Mouse (Mus musculus): Measurements from ENCODE around the gene Srsf2. TPM values are rescaled to one million over a fixed set of nuclear protein-coding genes. Genes with fewer than 3 reads are reported as not detected.

Gene Srsf2
- polyA plus RNA-seq, 1 experiment = 156 TPM

DNA sequence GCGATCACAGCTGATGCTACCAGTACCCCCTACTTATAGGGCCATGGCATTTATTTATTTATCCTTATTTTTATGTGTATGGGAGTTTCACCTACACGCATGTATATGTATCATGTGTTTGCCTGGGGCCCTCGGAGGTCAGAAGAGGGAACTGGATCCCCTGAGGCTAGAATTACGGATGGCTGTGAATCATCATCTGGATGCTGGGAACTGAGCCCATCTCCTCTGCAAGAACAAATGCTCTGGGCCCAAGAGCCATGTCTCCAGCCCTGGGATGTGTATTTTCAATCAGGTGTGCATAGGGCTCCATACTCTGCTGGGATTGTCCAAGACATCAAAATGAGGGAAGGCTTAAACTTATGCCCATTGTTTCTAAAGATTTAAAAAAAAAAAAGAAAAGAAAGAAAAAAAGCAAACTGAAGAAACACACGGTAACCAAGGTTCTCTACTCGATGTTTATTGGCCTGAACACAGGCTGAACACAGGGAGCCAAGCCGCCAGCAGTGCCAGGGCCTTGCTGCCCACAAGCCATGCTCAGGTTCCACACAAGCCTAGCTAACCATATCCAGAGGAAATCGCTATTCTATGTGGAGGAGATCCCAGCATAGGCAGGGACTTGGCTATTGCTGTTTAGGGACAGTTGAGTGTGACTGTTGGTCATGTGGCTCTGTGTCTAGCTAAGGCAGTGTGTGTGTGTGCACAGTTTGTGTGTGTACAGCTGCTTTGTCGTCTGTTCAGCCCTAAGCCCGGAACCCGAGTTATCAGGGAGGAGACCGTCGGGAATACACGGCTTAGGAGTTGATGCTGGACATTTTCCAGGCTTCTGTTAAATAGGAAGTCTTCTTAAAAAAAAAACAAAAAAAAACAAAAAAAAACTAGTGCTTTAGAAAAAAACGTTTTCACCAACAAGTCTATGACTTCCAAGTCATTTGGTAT is 46.5 kb downstream of the Srsf2 start:
- Histone ChIP-seq H3K4me3 (ENCODE audit: control insufficient read depth, low read depth, low read length) (no peak overlapping the region), H3K27me3 (ENCODE audit: control insufficient read depth, insufficient read depth, low read length) (no peaks in the 10 kb centered on the region), H3K27ac (ENCODE audit: control insufficient read depth, insufficient read depth, low read depth, low read length) (no peak overlapping the region), H3K4me1 (ENCODE audit: control insufficient read depth, insufficient read depth, low read length) (peaks cover 5% of the 10 kb centered on the region; the same call in 1 of the 2 replicates), H3K36me3 (ENCODE audit: control insufficient read depth, insufficient read depth, low read length) (no peaks in the 10 kb centered on the region)
- no peak for TF ChIP-seq CTCF (IDR thresholded peaks at IDR 0.05; ENCODE audit: control insufficient read depth, insufficient read depth, insufficient replicate concordance, low read depth, low read length)
- TF ChIP-seq POLR2A (IDR thresholded peaks at IDR 0.05; ENCODE audit: control insufficient read depth, low read depth, low read length) = no peak

DNA sequence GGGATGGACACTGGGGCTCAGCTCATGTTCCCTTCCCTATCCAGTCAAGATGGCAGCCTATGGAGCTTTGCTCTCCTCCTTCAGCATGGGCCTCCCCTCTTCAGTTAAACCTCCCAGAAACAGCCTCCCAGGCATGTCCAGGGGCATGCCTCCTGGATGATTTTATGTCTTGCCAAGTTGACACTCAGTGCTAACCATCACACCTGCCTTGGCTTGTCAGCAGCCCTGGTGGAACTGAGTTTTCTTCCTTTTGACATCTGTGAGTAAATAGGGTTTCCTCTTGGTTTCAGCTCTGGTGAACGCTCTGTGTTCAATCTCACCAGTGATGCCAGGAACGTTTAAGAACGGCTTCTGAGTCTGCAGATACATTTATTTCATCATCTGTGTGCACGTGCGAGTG is 50.2 kb downstream of the Srsf2 start:
- Histone ChIP-seq H3K27me3 (ENCODE audit: control insufficient read depth, insufficient read depth, low read length) (no peaks in the 10 kb centered on the region), H3K36me3 (ENCODE audit: control insufficient read depth, insufficient read depth, low read length) (no peaks in the 10 kb centered on the region), H3K4me3 (ENCODE audit: control insufficient read depth, low read depth, low read length) (no peak overlapping the region), H3K27ac (ENCODE audit: control insufficient read depth, insufficient read depth, low read depth, low read length) (no peak overlapping the region), H3K4me1 (ENCODE audit: control insufficient read depth, insufficient read depth, low read length) (no peaks in the 10 kb centered on the region)
- TF ChIP-seq POLR2A (IDR thresholded peaks at IDR 0.05; ENCODE audit: control insufficient read depth, low read depth, low read length) (no peak), CTCF (IDR thresholded peaks at IDR 0.05; ENCODE audit: control insufficient read depth, insufficient read depth, insufficient replicate concordance, low read depth, low read length) (no peak)

DNA sequence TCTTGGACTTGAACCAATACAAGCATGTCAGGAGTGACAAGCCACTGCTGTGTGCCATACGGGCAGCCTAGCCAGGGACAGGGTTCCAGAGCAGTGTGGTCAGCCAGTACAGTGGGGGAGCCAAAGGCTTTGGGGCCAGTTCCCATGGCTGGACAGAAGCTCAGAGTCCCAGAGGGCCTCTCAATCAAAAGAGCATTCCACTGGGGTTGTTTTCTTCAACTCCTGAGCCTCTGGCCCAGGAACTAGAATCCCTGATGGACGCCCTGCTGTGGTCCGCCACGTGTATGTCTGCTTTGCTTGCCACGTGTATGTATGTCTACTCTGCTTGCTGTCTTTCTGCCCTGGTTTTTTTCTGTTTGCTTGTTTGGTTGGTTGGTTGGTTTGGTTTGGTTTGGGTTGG is 51.8 kb downstream of the Srsf2 start:
- no peaks in the 10 kb centered on the region for H3K27me3 ChIP-seq (ENCODE audit: control insufficient read depth, insufficient read depth, low read length)
- H3K4me3 ChIP-seq (ENCODE audit: control insufficient read depth, low read depth, low read length) = no peak overlapping the region
- H3K27ac ChIP-seq (ENCODE audit: control insufficient read depth, insufficient read depth, low read depth, low read length) = no peak overlapping the region
- no peaks in the 10 kb centered on the region for H3K36me3 ChIP-seq (ENCODE audit: control insufficient read depth, insufficient read depth, low read length)
- no peaks in the 10 kb centered on the region for H3K4me1 ChIP-seq (ENCODE audit: control insufficient read depth, insufficient read depth, low read length)
- no peak for TF ChIP-seq POLR2A (IDR thresholded peaks at IDR 0.05; ENCODE audit: control insufficient read depth, low read depth, low read length)

Other genes with a start within 250 kb of the Srsf2 start
- 6.3 and 7.5 TPM in 2 replicates for gene Rhbdf2, start 226.1 kb downstream of the Srsf2 start, polyA plus RNA-seq (2012; rRNA removed)
- gene Prcd, start 199.6 kb downstream of the Srsf2 start, polyA plus RNA-seq (2012; rRNA removed) = 7.8 and 8.4 TPM in 2 replicates
- 3.7 and 5.5 TPM in 2 replicates for gene Cygb, start 198.8 kb downstream of the Srsf2 start, polyA plus RNA-seq (2012; rRNA removed)
- gene St6galnac1, start 77.6 kb downstream of the Srsf2 start, polyA plus RNA-seq (2012; rRNA removed) = 0.09 and 0.43 TPM in 2 replicates
- gene Mxra7, start 25.0 kb downstream of the Srsf2 start, polyA plus RNA-seq (2012; rRNA removed) = 8.2 and 8.9 TPM in 2 replicates
- 45.5 and 61.4 TPM in 2 replicates for gene Mettl23, start 9.8 kb downstream of the Srsf2 start, polyA plus RNA-seq (2012; rRNA removed)
- 66.5 and 71.1 TPM in 2 replicates for gene Jmjd6, start 9.6 kb downstream of the Srsf2 start, polyA plus RNA-seq (2012; rRNA removed)
- gene Mfsd11, start 654 bp downstream of the Srsf2 start, polyA plus RNA-seq (2012; rRNA removed) = 105 and 109 TPM in 2 replicates
- 5.9 and 6.4 TPM in 2 replicates for gene Mgat5b, start 65.8 kb upstream of the Srsf2 start, polyA plus RNA-seq (2012; rRNA removed)